Mouse (Mus musculus): ENCODE measurements around the gene Nol4l. TPM values are rescaled to one million over a fixed set of nuclear protein-coding genes. Genes with fewer than 3 reads are reported as not detected.
A peak's percentile ranks its signal among the peaks of the same experiment; 100 is the strongest.

Nol4l gene
- total and polyA plus RNA-seq, 3 experiments = 4.4 to 7.1 TPM; not detected in 1

DNA sequence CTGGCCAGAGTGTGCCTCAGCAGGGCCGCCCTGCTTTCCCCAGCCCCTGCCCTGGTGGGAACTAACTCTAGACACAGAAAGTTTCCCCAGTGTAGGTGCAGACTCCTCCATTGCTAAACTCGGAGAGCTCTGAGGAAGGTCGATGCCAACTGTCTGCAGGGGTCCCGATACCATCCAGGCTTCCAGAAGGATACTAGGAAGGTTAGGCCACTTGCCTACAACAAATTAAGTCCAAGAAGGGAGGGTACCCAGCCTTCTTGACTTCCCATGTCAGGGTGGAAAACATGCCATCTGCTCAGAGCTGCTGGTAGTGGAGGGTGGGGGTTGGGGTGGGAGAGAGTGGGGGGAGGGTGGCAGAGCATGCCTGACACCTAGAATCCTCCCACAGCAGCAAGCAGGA is 15.0 kb upstream of the Nol4l start:
- H3K4me3 ChIP-seq (ENCODE audit: control insufficient read depth in 1 of 2, insufficient read depth in 1 of 2, low read depth in 2 of 2, low read length in 2 of 2) = no peak overlapping the region
- peaks cover 37 to 61% of the 10 kb centered on the region in 2 experiments for H3K4me1 ChIP-seq (ENCODE audit: control insufficient read depth in 1 of 2, insufficient read depth in 2 of 2, low read length in 2 of 2)
- no peaks in the 10 kb centered on the region for H3K9me3 ChIP-seq (replicated peaks; ENCODE audit: insufficient read depth, low read length)
- peaks cover 0 to 37% of the 10 kb centered on the region in 2 experiments; a peak in 2 of 4 replicates for H3K36me3 ChIP-seq (ENCODE audit: control insufficient read depth in 1 of 2, insufficient read depth in 2 of 2, low read length in 2 of 2)
- H3K27me3 ChIP-seq (ENCODE audit: control insufficient read depth in 1 of 2, insufficient read depth in 2 of 2, low read length in 2 of 2) = no peaks in the 10 kb centered on the region
- H3K27ac ChIP-seq (ENCODE audit: control insufficient read depth, low read depth, low read length) = peak overlapping the region; percentile 80
- DNase-seq (ENCODE audit: low read depth, low spot score) = no peak
- peak overlapping the region; percentile 30 for H3K9ac ChIP-seq (ENCODE audit: control insufficient read depth, low read depth, low read length, poor library complexity, severe bottlenecking)
- no peak for TF ChIP-seq JUND (IDR thresholded peaks at IDR 0.05; ENCODE audit: low read depth, low read length)
- no peak for TF ChIP-seq ZNF384 (IDR thresholded peaks at IDR 0.05; ENCODE audit: low read depth, low read length)
- no peaks in the 10 kb centered on the region for H3K79me2 ChIP-seq (ENCODE audit: control insufficient read depth, insufficient read depth, low read length, poor library complexity)

DNA sequence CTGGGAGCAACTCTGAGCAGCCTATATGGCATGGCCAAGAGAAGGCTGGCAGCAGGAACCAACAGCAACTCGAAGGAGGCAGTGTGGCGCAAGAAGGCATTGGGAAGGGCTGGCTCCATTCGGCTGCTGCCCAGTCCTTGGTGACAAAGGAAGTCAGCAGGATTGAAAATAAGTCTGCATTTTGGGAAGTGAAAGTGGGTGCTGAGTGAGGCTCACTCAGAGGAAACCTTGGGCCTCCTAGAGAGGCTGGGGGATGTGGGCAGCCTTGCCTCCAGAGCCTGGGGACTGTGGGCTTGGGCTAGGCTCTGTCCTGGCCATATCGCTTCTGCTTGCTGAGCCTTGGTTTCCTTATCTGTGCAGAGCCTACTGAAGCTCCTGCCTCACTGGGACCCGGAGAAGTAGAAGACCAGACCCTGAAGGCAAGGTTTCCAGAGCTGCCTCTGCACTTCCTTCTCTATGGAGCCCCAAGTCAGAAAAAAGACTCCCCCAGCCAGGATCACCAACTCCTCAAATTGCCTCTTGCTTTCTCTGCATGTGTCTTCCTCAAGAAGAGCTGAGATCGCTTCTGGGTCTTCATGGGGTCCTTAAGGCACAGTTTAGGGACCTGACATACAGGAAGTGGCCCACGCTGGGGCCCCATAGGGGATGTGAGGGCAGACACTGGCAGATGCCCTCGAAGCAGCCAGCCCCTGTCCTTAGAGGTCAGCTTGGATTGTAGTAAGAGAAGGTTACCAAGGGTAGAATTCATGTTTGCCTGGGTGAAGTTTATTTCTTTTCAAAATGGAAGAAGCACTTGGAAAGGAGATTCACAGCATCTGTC is 14.3 kb upstream of the Nol4l start:
- peak; percentile 62 for DNase-seq (ENCODE audit: low read depth, low spot score)

DNA sequence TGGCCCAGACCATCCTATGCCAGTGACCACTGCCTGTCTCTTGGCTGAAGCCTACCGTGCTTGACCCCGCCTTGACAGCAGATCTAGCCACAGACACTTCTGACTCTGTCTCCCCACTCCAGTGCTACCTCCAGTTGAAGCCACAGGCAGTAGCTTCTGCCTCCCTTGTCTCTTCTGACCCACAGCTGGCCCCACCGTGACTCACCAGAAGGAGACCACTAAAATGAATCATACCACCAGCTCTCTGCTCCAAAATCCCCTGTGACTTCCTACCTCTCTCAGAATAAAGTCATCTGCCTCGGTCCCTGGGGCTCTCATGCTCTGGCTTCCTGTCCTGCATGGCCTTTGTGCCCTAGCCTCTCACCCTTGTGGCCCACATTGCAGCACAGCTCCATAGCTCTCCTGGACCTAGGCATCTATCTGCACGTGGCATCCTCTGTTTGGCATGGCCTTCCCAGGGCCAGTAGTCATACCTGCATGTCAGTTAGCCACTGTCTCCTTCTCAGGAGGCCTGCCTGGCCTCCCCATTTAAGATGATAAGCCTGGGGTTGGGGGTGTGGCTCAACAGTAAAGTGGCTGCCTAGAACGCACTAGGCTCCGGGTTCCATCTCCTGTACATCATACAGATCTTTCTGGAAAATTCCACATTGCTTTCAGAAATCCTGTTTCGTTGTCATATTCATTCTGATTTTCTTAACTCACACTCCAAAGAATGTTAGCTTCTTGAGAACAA is 13.3 kb upstream of the Nol4l start:
- H3K79me2 ChIP-seq (ENCODE audit: control insufficient read depth, insufficient read depth, low read length, poor library complexity) = no peaks in the 10 kb centered on the region
- H3K27me3 ChIP-seq (ENCODE audit: control insufficient read depth in 1 of 2, insufficient read depth in 2 of 2, low read length in 2 of 2) = no peaks in the 10 kb centered on the region
- H3K4me3 ChIP-seq (ENCODE audit: control insufficient read depth in 1 of 2, insufficient read depth in 1 of 2, low read depth in 2 of 2, low read length in 2 of 2) = no peak overlapping the region
- no peak overlapping the region for H3K9ac ChIP-seq (ENCODE audit: control insufficient read depth, low read depth, low read length, poor library complexity, severe bottlenecking)
- H3K36me3 ChIP-seq (ENCODE audit: control insufficient read depth in 1 of 2, insufficient read depth in 2 of 2, low read length in 2 of 2) = peaks cover 0 to 28% of the 10 kb centered on the region in 2 experiments; a peak in 2 of 4 replicates
- peaks cover 24 to 44% of the 10 kb centered on the region in 2 experiments for H3K4me1 ChIP-seq (ENCODE audit: control insufficient read depth in 1 of 2, insufficient read depth in 2 of 2, low read length in 2 of 2)
- H3K27ac ChIP-seq (ENCODE audit: control insufficient read depth, low read depth, low read length) = peak overlapping the region; percentile 6; the same call in 1 of the 2 replicates
- peak; percentile 49 for DNase-seq (ENCODE audit: low read depth, low spot score)
- no peaks in the 10 kb centered on the region for H3K9me3 ChIP-seq (replicated peaks; ENCODE audit: insufficient read depth, low read length)
- TF ChIP-seq MYC (IDR thresholded peaks at IDR 0.05; ENCODE audit: low read depth, low read length) = no peak
- TF ChIP-seq KAT2A (conservative IDR thresholded peaks at IDR 0.05; ENCODE audit: low read depth, low read length) = no peak
- TF ChIP-seq GATA1 (IDR thresholded peaks at IDR 0.05; ENCODE audit: low read depth, low read length) = no peak
- TF ChIP-seq CHD2 (IDR thresholded peaks at IDR 0.05; ENCODE audit: low read length) = no peak

More for the DNA sequence above, 14.3 kb upstream of the Nol4l start:
- no peaks in the 10 kb centered on the region for H3K79me2 ChIP-seq (ENCODE audit: control insufficient read depth, insufficient read depth, low read length, poor library complexity)
- H3K4me1 ChIP-seq (ENCODE audit: control insufficient read depth in 1 of 2, insufficient read depth in 2 of 2, low read length in 2 of 2) = peaks cover 33 to 55% of the 10 kb centered on the region in 2 experiments
- peak overlapping the region; percentile 5 to 7; a peak in 1 of 4 replicates for H3K4me3 ChIP-seq (ENCODE audit: control insufficient read depth in 1 of 2, insufficient read depth in 1 of 2, low read depth in 2 of 2, low read length in 2 of 2)
- no peaks in the 10 kb centered on the region for H3K27me3 ChIP-seq (ENCODE audit: control insufficient read depth in 1 of 2, insufficient read depth in 2 of 2, low read length in 2 of 2)
- TF ChIP-seq POLR2AphosphoS5 (IDR thresholded peaks at IDR 0.05; ENCODE audit: borderline replicate concordance, low read depth, low read length) = no peak
- TF ChIP-seq TAL1 (IDR thresholded peaks at IDR 0.05; ENCODE audit: low read length) = 0 out of 2 replicates have a peak, but pooled peaks have one; percentile 3
- TF ChIP-seq ZKSCAN1 (IDR thresholded peaks at IDR 0.05; ENCODE audit: low read depth, low read length) = no peak
- TF ChIP-seq NELFE (IDR thresholded peaks at IDR 0.05; ENCODE audit: low read depth, low read length) = peak; percentile 44
- TF ChIP-seq MXI1 (IDR thresholded peaks at IDR 0.05; ENCODE audit: low read depth, low read length) = 0 out of 2 replicates have a peak, but pooled peaks have one; percentile 27
- TF ChIP-seq ELF1 (IDR thresholded peaks at IDR 0.05; ENCODE audit: low read depth, low read length) = peak; percentile 33; the same call in 1 of the 2 replicates
- peak in 1 of 2 experiments; percentile 47; a peak in 1 of 4 replicates for TF ChIP-seq EP300 (IDR thresholded peaks at IDR 0.05; ENCODE audit: low read depth in 1 of 2, low read length in 2 of 2)
- peak; percentile 51 for TF ChIP-seq GATA1 (IDR thresholded peaks at IDR 0.05; ENCODE audit: low read depth, low read length)
- peak; percentile 37; the same call in 1 of the 2 replicates for TF ChIP-seq MAX (IDR thresholded peaks at IDR 0.05; ENCODE audit: low read length)
- 0 out of 2 replicates have a peak, but pooled peaks have one; percentile 19 for TF ChIP-seq ETS1 (IDR thresholded peaks at IDR 0.05; ENCODE audit: low read depth, low read length)
- no peak for TF ChIP-seq HCFC1 (IDR thresholded peaks at IDR 0.05; ENCODE audit: low read depth, low read length)
- TF ChIP-seq MEF2A (IDR thresholded peaks at IDR 0.05; ENCODE audit: extremely low read depth, insufficient replicate concordance, low read depth, low read length, poor library complexity, severe bottlenecking) = no peak
- TF ChIP-seq TBP (IDR thresholded peaks at IDR 0.05; ENCODE audit: low read depth, low read length) = 0 out of 2 replicates have a peak, but pooled peaks have one; percentile 8
- peak; percentile 27 to 40; a peak in 1 of 4 replicates for TF ChIP-seq POLR2A (IDR thresholded peaks at IDR 0.05; ENCODE audit: control insufficient read depth in 1 of 2, insufficient read depth in 1 of 2, low read depth in 1 of 2, low read length in 2 of 2, poor library complexity in 1 of 2)
- no peak for TF ChIP-seq USF1 (IDR thresholded peaks at IDR 0.05; ENCODE audit: low read depth, low read length)
- no peak for TF ChIP-seq KAT2A (conservative IDR thresholded peaks at IDR 0.05; ENCODE audit: low read depth, low read length)
- TF ChIP-seq MAFK (IDR thresholded peaks at IDR 0.05; ENCODE audit: borderline replicate concordance, low read depth, low read length) = no peak
- TF ChIP-seq SMC3 (IDR thresholded peaks at IDR 0.05; ENCODE audit: low read depth, low read length) = no peak
- H3K9me3 ChIP-seq (replicated peaks; ENCODE audit: insufficient read depth, low read length) = no peaks in the 10 kb centered on the region
- peak overlapping the region; percentile 80 for H3K27ac ChIP-seq (ENCODE audit: control insufficient read depth, low read depth, low read length)
- H3K9ac ChIP-seq (ENCODE audit: control insufficient read depth, low read depth, low read length, poor library complexity, severe bottlenecking) = peak overlapping the region; percentile 57
- peaks cover 0 to 31% of the 10 kb centered on the region in 2 experiments; a peak in 2 of 4 replicates for H3K36me3 ChIP-seq (ENCODE audit: control insufficient read depth in 1 of 2, insufficient read depth in 2 of 2, low read length in 2 of 2)

Data from MEL (cell line).